Mouse (Mus musculus) kidney, adult 2 months (tissue): ENCODE measurements around the gene Tanc2. TPM values are rescaled to one million over a fixed set of nuclear protein-coding genes. Genes with fewer than 3 reads are reported as not detected.

Source experiments
- DNase-seq: peaks from one replicate; pipeline ENCODE4 v3.0.0; 2021
- H3K27ac ChIP-seq: fragments of 200-500 bp; 2 replicates; pipeline ENCODE4 v1.5.1; 2012; ENCODE audit warnings: low read depth, low read length, control low read depth, inconsistent platforms; ENCODE audit not compliant: insufficient read depth
- H3K27me3 ChIP-seq: fragments of 200-500 bp; replicated peaks from 2 replicates; pipeline ENCODE4 v1.6.1; 2012; ENCODE audit warnings: mild to moderate bottlenecking, moderate library complexity, low read length, inconsistent platforms; ENCODE audit not compliant: control insufficient read depth, insufficient read depth
- H3K36me3 ChIP-seq: fragments of 200-500 bp; 2 replicates; pipeline ENCODE4 v1.6.1; 2012; ENCODE audit warnings: mild to moderate bottlenecking, moderate library complexity, low read length, inconsistent platforms; ENCODE audit not compliant: control insufficient read depth, insufficient read depth
- H3K4me1 ChIP-seq: fragments of 200-500 bp; 2 replicates; pipeline ENCODE4 v1.6.1; 2011; ENCODE audit warnings: low read length; ENCODE audit not compliant: control insufficient read depth, insufficient read depth
- H3K4me3 ChIP-seq: fragments of 200-500 bp; 2 replicates; pipeline ENCODE4 v1.5.1; 2011; ENCODE audit warnings: mild to moderate bottlenecking, low read depth, low read length, control low read depth; ENCODE audit not compliant: insufficient read depth
- CTCF ChIP-seq: fragments of 200-500 bp; conservative IDR thresholded peaks from 2 replicates; pipeline ENCODE4 v1.5.1; 2011; ENCODE audit warnings: low read depth, mild to moderate bottlenecking, control low read depth, low read length, moderate library complexity, mixed read lengths; ENCODE audit not compliant: insufficient read depth, insufficient read length
- POLR2A ChIP-seq: fragments of 200-500 bp; IDR thresholded peaks from one replicate; pipeline ENCODE4 v1.6.1; 2011; ENCODE audit warnings: low read depth, low read length, control low read depth
- WGBS: fragments of 180-500 bp; shearing (Covaris S2); methylation state at CpG from one replicate; pipeline ENCODE4 v1.1.7; 2018; 5-methylcytosine and 5-hydroxymethylcytosine counted together
- polyA plus RNA-seq: library from polyadenylated mRNA; depleted of rRNA; stranded (reverse); fragments of >200 nt; gene quantifications from 2 replicates; pipeline ENCODE4 v1.2.3, GENCODE M21; 2012

Tanc2 gene
- polyA plus RNA-seq, 1 experiment = 19.0 TPM

DNA sequence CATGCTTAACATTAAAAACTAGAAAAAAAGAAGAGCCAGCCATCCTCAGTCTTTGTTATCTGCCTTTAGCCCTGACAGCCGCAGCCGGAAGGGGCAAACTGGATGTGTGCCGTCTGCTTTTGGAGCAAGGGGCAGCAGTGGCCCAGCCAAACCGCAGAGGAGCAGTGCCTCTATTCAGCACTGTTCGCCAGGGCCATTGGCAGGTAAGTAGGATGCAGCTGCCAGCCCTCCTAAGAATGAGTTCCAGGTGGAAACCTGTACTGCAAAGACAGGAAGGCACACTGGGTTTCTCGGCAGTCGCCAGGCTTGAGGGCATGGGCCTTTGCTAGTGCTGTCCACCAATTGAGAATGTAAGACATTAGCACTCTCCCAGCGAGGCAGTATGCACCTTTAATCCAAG lies 319.1 kb downstream of the Tanc2 start:
- no peak overlapping the region for H3K4me3 ChIP-seq
- H3K27ac ChIP-seq = no peak overlapping the region
- H3K4me1 ChIP-seq = no peaks in the 10 kb centered on the region
- H3K27me3 ChIP-seq = no peaks in the 10 kb centered on the region
- TF ChIP-seq CTCF (no peak), POLR2A (no peak)
- H3K36me3 ChIP-seq = peaks cover 3% of the 10 kb centered on the region
- WGBS = 93% methylated on average over 8 of the region's 8 CpGs
- DNase-seq = no peak

DNA sequence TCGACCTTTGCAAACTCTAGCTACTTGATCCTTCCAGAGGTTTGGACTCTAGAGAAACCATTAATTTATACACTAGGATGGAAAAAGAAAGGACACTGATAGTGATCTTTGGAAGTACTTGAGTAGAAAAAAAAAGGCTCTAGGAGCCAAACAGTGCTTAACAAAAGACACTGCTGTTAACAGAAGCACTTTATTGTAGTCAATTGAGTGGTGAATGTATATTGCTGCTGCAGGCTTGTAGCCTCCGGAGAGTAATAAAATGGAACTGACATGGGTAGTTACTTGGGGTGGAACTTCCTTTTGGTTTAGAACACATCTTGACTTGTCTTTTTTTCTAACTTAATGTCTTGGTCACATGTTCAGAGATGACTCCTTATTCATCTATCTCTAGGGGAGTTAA lies 319.8 kb downstream of the Tanc2 start:
- no peak overlapping the region for H3K4me3 ChIP-seq
- WGBS = 32% methylated on average over 2 of the region's 2 CpGs
- H3K27me3 ChIP-seq = no peaks in the 10 kb centered on the region
- no peaks in the 10 kb centered on the region for H3K4me1 ChIP-seq
- H3K27ac ChIP-seq = no peak overlapping the region
- no peak for DNase-seq
- TF ChIP-seq CTCF = no peak
- TF ChIP-seq POLR2A = no peak
- peaks cover 2% of the 10 kb centered on the region for H3K36me3 ChIP-seq

DNA sequence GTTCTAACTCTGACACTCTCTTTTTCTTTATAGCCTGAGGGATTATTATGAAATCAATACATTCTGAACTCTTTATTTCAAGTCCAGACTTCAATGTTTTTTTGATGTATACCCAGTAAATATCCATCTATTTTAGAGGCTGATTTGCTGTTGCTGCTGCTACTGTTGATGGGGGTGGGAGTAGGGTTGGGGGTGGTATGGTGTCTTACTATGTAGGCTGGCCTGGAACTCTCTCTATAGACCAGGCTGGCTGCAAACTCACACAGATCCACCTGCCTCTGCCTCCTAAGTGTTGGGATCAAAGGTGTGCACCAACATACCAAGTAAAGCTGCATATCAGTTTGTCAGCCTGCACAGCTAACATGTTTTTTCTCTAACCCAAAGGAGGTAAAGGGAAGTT lies 321.4 kb downstream of the Tanc2 start:
- Histone ChIP-seq H3K4me3 (no peak overlapping the region), H3K27ac (no peak overlapping the region), H3K4me1 (no peaks in the 10 kb centered on the region), H3K36me3 (no peaks in the 10 kb centered on the region; the same call in 1 of the 2 replicates), H3K27me3 (no peaks in the 10 kb centered on the region)
- no peak for DNase-seq
- TF ChIP-seq CTCF = no peak
- TF ChIP-seq POLR2A = no peak

DNA sequence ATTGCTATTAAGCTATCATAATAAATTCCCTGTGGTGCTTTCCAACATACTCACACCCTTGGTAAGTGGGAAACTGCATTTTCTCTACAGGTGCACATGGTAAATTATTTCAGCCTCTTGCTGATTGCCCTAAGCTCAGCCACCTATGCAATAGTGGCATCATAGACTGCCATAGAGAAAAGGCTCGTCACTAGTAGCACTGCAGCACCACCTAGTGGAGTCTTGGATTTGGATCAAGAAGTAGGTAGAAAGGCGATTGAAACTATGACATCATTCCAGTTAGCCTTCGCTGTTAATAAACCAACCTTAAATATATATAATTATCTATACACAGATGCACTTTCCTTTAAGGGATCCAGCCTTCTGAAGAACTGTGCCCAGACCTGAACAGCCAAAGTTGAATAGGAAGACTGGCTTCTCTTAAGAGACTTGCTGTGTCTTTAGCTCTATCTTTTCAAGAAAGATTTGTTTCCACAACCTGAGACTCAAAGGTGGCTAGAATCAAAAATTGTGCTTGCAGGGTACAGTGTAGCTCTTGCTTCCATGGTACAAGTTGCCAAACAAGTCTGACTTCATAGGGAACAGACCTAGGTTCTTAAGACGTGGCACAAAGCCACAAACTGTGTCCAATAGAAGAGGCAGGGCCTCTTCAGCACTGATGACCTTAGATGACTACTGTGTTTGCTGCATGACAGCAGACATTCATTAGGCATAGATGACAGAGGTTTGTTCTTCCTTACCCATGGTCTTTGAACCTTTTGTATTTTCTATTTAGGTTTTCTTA lies 322.0 kb downstream of the Tanc2 start:
- TF ChIP-seq CTCF = peak; percentile 67
- TF ChIP-seq POLR2A = no peak
- peak; percentile 79 for DNase-seq
- no peaks in the 10 kb centered on the region for H3K27me3 ChIP-seq
- H3K4me3 ChIP-seq = no peak overlapping the region
- 28% methylated on average over 4 of the region's 4 CpGs for WGBS
- peaks cover under 1% of the 10 kb centered on the region for H3K36me3 ChIP-seq
- H3K27ac ChIP-seq = no peak overlapping the region
- no peaks in the 10 kb centered on the region for H3K4me1 ChIP-seq

DNA sequence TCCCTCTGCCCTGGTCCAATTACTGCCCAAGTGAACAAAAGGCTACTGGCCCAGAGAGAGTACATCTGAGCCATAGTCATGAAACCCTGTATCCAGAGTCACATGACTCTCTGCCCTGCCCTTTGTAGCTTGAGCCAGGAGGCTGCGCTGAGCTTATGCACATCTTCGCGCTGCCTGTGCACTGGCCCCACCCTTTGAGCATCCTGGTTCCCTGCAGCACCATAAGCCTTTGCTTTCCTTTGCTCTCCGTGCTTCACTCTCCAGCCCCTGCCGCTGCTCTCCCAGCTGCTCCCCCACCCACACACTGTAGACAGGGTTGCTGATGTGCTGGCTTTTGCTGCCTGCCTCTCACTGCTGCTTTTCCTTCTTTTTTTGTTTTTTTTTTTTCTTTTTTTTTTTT lies 323.8 kb downstream of the Tanc2 start:
- no peaks in the 10 kb centered on the region for H3K4me1 ChIP-seq
- no peaks in the 10 kb centered on the region for H3K27me3 ChIP-seq
- H3K4me3 ChIP-seq = no peak overlapping the region
- 66% methylated on average over 5 of the region's 5 CpGs for WGBS
- TF ChIP-seq CTCF (no peak), POLR2A (no peak)
- H3K27ac ChIP-seq = no peak overlapping the region
- no peak for DNase-seq
- peaks cover 4% of the 10 kb centered on the region for H3K36me3 ChIP-seq

DNA sequence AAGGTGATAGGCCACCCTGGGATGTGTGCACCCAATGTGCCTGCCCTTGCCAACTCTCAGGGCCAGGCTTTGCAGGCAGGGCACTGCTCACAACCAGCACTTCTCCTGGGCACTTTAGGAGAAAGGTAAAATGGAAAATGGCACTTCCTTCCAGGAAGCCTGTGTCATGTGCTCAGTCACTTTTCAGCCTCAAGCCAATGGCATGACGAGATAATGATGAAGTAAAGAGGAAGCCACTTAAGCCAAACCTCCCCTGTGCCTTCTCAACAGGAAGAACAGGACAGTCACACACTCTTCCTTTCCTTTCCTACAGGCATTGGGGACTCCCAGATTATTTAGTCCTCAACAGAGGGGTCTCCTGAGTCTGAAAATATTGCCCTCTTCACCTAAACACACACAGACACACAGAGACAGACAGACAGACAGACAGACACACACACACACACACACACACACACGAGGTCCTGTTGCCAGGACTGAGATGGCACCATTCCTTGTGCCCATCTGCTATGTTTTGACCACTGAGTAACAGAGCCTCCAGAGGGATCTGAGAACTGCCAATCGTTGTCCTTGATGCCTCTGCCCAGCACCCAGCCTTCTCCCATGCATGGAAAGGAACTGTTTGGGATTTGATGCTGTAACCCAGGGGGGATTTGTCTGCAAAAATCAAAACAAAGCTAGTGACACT lies 330.5 kb downstream of the Tanc2 start:
- Histone ChIP-seq H3K4me1 (no peaks in the 10 kb centered on the region), H3K27me3 (no peaks in the 10 kb centered on the region), H3K27ac (no peak overlapping the region), H3K4me3 (no peak overlapping the region), H3K36me3 (peaks cover 9% of the 10 kb centered on the region)
- no peak for TF ChIP-seq CTCF
- TF ChIP-seq POLR2A = no peak
- 85% methylated on average over 3 of the region's 3 CpGs for WGBS
- DNase-seq = no peak

DNA sequence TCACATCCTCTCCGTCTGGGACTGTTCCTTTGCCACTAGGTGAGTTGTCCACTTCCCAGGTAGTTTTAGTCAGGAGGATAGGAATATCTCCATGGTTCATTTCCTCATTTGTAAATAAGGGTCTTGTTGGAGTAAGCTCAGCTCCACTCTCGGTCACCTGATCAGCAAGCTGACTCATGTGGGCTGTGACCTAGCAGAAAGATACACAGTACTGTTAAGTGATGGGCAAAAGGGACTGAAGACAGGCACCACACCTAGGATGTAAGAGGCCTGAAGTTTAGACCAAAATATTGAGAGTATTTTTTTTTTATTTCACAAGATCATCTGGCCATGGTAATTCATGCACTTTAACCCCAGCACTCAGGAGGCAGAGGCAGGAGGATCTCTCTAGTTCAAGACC lies 331.1 kb downstream of the Tanc2 start:
- Histone ChIP-seq H3K27me3 (no peaks in the 10 kb centered on the region), H3K36me3 (peaks cover 9% of the 10 kb centered on the region), H3K4me1 (no peaks in the 10 kb centered on the region), H3K4me3 (no peak overlapping the region), H3K27ac (no peak overlapping the region)
- 94% methylated on average over 2 of the region's 2 CpGs for WGBS
- DNase-seq = no peak
- TF ChIP-seq CTCF (no peak), POLR2A (no peak)
